Mouse (Mus musculus) retina, embryonic 14.5 days (tissue): Measurements from ENCODE around the gene Abr.

ENCODE experiments used
- DNase-seq: peaks from one replicate; pipeline ENCODE4 v3.0.0-alpha.2; 2015; ENCODE audit warnings: low spot score

Gene Abr

DNA sequence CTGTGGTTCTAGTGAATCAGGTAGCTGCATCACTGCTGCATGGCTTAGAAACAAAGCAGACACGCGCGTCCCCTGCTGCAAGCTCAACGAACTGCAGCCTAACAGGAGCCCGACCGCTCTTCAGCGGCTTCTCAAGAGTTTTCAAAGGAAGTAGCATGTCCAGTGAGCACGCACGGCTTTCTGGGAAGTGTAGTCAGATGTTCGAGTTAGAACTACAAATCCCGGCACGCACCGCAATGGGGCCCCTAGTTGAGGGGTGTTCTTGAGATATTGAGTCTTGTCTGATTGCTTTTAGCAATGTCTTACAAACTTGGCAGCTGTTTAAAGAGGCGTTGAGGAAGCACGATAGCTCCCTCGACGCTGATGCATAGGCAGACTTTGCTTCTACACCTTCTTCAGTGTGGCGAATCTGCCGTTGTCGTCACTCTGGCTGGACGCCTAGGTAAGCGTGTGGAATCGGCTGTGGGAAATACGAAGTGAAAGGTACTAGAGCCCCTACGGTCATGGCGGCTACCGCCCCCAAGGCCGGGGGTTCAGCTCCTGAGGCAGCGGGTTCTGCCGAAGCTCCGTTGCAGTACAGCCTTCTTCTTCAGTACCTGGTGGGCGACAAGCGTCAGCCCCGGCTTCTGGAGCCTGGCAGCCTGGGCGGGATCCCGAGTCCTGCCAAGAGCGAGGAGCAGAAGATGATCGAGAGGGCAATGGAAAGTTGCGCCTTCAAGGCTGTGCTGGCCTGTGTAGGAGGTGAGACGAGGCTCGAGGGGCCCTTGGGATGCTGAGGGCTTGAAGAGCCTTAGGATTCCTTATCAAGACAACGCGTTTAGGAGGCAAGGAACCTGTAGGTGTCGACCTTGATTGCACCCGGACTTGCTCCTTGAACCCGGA is 215.2 kb downstream of the Abr start, which contains the start of gene Timm22:
Gene Timm22, plus strand, starts transcription at position 251 of the 882 bp plus-strand sequence.
- peak; percentile 99 for DNase-seq

DNA sequence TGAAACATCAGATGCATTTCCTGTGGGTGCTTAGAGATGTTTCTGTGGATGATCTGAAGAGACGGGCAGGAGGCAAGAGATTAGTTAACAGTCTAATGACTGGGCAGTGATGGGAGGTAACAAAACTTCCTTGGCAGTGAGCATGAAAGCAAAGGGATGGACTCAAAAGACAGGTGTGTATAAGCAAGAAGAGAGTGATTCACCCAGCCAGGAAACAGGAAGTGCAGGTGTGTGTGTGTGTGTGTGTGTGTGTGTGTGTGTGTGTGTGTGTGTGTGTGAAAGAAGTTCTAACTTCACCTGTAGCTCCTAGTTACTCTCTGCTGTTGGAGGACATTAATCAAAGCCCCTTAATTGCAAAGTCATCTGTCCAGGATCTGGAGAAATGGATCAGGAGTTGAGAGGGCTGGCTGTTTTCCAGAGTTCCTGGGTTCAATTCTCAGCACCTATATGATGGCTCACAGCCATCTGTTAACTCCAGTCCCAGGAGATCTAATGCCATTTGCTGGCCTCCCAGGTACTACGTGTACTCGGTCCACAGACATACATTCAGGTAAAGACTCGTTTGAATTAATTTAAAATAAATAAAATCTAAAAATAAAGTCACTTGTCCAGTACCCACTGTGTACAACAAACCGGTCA is 216.4 kb downstream of the Abr start:
- DNase-seq = no peak

DNA sequence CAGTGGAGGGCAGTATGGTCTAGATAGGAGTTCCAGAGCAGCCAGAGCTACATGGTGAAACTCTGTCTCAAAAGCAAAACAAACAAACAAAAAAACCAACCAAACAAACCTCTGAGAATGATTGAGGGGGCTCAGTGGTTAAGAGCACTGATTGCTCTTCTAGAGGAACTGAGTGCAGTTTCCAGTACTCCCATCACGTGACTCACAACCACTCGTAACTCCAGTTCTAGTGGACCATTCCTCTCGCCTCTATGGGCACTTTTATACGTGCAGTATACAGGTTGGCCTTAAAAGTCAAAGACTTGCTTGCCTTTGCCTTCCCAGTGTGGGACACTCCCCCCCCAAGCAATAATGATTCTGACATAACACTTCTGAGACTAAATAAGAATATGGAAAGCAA is 217.0 kb downstream of the Abr start:
- DNase-seq = no peak

DNA sequence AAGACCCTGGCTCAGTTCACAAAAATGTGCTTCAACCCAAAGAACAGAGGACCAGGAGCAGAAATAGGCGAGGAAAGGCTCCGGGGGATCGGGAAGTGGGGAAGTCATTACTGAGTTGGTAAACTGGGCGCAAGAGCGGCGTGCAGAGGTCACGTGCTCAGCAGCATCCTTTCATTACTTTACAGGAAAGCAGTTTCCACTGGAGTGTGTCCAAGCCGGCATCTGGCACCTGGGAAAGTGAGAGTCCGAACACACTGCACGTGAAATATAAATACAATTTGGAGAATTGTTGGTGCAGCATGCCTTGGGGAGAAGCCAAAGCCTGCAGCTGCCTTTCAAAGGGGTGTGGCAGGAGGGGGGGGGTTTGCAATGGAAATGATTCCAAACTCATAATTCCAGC is 220.7 kb downstream of the Abr start:
- no peak for DNase-seq

DNA sequence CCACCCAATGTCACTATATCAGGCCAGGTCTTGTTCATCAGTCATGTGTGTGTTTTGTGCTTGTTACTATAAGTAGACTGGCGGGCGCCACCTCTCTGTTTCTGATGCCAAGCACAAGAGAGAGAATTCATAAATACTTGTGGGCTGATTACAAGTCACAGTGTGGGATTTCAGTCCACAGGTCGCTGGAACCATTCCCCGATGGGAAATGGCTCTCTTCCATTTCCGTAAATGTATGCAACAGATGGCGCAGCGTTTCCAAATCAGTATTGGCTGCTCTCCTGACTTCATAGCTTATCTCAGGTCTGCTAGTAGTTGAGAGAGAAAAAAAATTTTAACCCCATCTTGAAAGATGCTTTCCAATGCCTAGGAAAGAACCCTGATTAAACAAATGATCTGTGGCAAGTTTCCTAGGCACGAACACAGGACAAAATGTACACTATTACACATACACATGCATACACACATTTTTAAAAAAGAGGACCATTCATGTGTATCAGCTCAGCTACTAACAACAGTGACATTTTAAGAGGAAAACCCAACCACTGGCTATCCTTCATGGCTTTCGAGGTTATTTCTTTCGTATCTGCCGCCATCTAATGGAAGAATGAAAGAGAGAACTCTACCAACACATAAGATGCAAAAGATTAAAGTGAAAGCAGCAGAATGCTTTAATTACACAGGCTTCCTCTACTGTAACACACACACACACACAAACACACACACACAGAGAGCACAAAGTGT is 222.4 kb downstream of the Abr start:
- DNase-seq = peak; percentile 82

DNA sequence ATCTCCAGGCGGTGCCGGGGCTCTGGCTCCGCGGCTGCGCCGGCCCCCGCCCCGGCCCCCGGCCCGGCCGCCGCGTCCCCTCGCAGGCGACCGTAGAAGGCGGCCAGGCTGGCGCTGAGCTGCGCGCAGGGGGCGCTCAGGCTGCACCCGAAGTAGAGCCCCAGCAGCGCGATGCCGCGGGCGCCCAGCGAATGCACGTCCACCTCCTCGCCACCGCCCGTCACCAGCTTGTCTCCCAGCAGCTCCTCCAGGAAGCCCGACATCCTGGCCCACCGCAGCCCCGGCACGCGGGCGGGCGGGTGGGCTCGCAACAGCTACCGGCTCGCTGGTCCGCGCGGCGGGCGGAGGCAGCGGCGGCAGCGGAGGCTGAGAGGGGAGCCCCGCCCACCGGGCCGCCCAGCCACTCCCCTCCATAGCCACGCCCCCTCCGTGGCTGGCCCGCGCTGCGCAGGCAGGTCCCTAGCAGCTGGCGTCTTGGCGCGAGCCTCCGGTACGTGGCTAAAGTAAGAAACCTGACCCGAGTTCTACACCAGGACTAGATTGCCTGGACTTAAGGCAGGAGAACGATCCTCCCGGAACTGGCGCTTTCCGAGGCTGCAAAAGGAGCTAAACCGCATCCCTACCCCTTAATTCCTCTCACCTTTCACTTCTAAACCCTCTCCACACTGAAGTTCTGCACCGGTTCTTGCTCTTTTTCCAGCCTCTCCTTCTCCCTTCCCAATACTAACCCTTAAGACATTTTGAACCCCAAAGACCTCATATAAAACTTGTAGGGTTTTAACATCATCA is 223.1 kb downstream of the Abr start, which contains the start of gene Nxn:
Gene Nxn, minus strand, starts transcription at position 343 of the 789 bp plus-strand sequence.
- peak; percentile 94 for DNase-seq

DNA sequence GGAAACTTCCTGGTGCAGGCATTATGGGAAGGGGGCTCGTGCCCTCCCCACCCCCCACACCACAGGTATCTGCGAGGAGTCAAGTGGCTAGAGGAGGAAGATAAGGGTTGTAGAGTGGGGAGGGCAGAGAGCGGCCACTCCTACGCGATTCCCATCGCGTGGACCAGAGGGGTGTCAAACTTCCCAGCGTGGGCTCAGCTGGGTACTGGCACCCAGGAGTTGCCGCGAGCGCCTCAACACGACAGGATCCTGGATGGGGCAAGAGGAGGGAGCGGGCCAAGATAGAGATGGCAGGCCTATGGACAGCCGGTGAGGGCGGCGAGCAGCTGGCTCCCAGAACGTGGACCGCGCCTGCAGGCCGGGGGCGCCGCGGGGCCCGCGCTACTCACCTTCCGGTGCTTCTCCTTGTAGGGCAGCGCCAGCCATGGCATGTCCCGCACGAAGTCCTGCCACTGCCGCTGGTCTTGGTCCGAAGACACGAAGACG is 223.8 kb downstream of the Abr start:
- DNase-seq = peak; percentile 56

DNA sequence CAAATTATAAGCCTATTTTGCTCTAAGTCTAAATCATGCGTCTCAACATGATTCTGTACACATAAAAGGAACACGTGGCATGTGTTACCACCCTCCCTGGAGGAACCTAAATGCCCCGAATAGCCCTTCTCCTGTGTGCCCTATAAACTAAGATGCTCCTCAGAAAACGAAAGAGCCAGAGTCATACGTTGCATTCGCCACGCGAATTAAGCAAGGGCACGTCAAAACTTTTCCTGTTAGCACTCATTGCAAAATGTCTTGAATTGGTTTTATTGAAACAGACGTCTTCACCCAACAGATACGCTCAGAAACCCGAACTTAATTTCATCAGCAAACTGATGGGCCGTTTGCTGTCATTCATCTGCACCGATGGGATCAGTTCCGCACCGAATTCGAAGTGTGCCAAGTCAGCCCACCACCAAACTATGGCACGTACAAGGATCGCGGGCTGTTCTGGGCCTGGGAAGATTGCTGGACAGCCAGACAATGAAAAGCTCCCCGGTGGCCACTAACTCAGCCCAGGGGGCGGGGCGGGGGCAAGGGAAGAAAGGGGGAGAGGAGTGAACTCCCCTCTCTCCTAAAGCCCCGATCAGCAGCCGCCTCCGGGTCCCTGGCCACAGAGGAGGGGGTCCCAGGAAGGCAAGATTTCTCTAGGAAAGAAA is 224.3 kb downstream of the Abr start:
- peak; percentile 65 for DNase-seq

DNA sequence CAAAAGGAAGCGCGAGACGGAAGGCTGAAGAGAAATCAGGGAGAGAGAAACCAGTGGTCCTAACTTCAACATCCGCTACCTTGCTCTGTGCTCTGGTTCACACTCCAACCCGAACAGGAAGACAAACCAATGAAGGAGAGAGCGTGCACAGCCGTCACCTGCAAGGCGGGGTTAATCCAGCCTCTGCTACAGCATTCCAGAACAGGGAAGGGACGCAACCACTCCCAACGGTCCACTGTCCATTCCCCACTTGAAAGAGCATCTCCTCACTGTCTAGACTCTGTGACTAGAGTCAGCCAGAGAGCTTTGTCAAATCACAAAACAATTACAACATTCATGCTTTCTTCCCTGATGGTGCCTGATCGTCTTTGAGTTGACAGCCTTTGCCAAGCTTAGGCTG is 229.1 kb downstream of the Abr start:
- DNase-seq = no peak

DNA sequence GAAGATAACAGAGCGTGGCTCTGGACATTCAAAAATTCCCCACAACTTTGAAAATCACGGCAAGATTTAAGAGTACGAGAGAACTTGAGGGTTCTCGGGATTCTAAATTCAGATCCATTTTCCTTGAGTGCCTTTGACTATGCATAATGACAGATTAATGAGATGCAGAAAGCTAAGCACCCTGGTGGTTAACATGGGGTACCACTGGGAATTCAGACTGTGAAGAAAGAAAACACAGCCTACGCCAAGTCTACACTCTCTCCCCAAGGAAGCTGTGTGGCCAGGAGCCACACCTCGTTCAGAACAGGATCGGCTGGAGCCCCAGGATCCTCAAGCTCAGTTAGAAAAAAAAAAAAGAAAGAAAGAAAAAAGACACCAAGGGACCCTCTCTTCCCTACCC is 229.6 kb downstream of the Abr start:
- DNase-seq = no peak

DNA sequence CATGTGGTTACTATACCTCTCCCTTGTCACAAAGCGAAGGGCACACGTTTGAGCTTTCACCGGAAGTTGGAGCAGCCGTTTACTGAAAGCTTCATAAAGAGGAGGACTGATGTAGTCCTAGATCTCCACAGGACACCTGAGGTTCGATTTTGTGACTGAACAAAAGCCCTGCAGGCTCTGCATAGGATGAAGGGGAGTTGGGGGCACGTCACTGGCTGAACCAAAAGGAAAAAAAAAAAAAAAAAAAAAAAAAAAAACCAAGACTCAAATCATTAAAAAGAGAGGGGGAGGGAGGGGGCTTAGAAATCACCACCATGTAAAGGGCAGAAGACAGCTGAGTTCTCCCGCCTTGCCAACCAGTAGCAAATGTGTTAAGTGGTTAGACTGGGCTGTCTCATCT is 233.4 kb downstream of the Abr start:
- DNase-seq = no peak

DNA sequence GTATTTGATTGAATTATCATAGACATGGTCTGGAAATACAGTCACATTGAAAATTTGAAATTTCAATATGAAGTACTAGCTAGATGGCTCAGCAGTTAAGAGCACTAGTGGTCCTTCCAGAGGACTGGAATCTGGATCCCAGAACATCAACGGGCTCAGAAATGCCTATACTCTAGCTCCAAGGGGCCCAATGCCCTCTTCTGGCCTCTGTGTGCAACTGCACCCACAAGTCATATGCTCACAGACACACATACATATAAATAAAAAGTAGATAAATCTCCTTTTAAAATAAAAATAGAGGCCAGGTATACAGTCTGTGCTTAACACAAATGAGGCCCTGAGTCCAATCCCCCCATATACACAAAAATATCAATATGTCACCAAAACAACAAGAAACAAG is 235.0 kb downstream of the Abr start:
- DNase-seq = no peak

DNA sequence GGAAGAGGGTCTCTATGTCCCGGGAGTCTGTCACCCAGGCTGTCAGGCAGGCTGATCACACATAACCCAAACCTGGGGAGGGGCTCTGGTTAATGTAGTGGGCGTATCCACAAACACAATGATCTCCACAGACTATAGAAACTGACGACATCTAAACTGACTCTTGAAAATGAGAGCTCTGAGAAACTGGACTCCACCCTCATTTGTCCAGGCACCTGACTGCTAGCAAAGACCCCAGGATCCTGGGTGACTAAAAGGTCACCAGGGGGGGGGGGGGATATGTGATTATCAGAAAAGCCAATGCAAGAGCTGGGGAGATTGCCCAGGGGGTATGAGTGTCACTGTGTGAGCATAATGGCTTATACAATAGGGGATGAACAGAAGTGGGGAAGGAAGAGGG is 236.4 kb downstream of the Abr start:
- peak; percentile 43 for DNase-seq

DNA sequence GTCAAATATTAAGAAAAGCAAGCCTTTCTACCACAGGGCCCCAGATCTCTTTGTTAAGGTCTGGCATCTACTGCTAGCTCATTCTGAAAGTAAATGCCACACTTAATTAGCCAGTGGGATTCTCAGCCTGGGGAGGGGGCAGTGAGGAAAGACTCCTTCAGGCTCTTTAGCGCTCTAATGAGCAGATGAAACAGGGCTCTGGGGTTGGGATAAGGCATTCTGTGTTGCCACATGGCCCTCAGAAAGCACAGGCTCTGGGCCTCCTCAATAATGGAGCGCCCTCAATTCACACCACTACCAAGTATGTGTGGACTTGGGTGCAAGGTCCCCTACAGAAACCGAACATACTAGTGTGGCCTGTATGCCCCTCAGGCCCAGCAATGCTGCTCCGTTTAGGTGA is 237.1 kb downstream of the Abr start:
- peak; percentile 65 for DNase-seq

DNA sequence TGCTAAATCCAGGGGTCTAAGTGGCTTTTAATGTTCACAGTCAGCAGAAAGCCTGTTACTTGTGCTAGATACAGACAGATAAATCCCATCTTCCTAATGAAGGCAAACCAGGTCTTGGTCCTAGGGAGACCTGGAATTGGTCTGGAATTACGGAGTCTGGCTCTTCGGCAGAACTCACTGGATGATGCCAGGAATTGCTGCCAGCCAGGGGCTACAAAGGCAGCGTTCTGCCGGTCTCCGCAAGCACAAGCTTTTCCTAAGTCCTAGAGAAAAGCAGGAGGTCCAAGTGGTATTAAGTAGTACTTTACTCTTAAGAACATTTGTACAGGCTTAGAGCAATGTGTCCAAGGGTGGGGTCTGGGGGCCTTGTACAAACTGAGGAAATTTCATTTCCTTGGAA is 237.8 kb downstream of the Abr start:
- DNase-seq = no peak

DNA sequence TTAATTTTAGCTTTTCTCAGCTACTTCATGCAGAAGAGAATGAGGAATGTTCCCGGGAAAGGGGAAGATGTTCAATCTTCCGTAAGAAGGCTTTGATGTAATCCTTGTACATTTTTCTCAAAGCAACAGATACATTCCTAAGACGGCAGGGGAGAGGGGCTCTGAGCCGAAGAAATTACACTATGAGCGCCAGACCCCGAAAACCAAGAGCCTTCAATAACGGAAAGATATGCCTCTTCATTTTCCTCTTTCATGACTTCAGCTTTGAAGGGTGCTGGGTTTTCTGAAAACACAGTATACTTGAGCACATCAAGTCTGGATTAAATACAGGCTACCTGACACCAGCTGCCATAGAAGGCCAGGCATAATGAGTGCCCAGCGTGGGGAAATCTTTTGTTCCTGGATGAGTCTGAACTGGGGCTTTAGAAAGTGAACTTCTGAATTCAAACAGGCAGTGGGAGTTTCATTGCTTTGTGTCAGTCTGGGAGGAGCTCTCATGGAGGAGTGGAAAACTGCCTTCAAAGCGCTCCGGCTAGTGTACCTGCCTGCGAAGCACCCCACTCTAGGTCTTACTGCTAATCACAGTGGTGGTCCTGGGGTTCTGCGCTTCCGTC is 239.3 kb downstream of the Abr start:
- DNase-seq = peak; percentile 54

DNA sequence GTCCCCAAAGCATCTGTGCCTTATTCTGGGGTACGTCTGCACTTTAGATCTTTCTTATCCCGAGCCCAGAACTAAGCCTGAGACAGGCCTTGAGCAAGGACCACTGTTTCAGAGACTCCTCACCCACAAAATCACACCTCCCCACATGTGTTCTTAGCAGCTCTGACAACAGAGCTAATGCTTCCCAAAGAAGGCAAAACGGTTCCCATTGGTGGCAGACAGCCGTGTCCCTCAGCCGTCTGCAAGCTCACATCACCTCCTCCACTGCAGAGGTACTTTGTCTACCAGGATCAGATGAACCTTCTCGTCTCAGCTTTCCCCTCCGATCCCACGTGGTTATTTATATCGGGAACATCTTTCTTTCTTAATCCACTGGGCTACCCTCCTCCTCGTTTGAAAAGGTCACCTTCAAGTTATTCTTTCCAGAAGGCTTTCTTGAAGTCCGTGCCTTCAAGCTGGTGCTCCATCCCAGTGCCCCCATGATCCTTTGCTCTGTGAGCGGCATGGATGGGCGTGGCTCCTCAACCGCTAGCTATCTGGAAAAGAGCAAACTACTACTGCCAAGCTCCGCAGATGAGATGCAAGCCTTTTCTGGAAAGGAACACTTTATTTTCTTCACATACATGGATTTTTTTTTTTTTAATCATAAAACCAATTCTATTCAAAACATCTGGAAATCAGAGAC is 240.8 kb downstream of the Abr start:
- no peak for DNase-seq

DNA sequence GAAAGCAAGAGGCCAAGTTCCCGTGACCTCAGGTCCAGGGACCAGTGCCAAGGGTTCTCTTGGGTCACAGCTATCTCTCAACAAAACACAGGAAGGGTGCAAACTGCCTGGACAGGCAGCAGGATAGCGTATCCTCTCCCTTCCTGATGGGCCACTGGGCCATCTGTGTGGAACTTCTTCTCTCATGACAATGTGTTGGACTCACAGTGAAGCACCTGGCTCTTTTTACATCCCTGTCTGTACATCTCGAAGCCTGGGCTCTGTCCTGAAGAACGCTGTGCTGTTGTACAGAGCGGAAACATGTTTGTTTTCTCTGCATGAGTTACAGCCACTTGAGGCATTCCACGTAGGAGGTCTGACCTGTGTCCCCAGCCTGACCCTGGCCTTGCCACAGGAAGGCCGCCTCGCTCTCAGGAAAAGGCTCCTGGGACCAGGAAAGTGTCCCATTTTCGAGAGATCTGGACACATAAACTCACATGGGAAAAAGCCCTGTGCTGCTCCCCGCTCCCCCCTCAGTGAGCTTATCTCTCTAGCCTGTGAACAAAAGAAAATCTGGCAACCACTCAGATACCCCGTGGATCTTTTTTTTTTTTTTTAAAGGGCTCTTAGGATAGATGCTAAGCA is 242.1 kb downstream of the Abr start:
- no peak for DNase-seq

DNA sequence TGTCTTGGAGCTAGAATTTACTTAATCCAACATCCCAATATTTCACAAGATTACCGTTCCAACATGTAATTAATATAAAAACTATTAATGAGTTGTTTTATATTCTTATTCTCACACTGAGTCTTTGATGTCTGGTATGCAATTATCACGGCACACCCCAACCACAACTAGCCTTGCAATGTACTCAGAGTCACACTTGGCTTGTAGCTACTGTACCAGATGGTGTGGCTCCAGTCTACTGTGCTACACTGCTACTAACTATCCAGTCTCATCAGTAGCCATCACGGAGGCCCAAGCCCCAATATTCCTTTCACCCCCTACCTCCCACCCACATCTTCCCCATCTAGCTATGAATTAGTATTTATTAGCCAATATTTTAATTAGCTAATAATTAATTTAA is 245.7 kb downstream of the Abr start:
- DNase-seq = no peak
